Mouse (Mus musculus): ENCODE data around the gene Vash2. TPM values are rescaled to one million over a fixed set of nuclear protein-coding genes. Genes with fewer than 3 reads are reported as not detected.

The Vash2 gene
- total and polyA plus RNA-seq, 2 experiments, result under 0.01 TPM; not detected in 1

- Histone ChIP-seq H3K36me3 (ENCODE audit: control insufficient read depth, insufficient read depth, low read length) (no peaks in the 10 kb centered on the region), H3K9ac (ENCODE audit: low read depth, low read length) (no peak overlapping the region), H3K4me3 (ENCODE audit: insufficient read depth, low read depth, low read length) (no peak overlapping the region), H3K4me1 (ENCODE audit: control insufficient read depth, insufficient read depth, low read length) (no peaks in the 10 kb centered on the region), H3K27me3 (ENCODE audit: control insufficient read depth, insufficient read depth, low read length) (peaks cover 11% of the 10 kb centered on the region), H3K27ac (replicated peaks; ENCODE audit: insufficient read depth, low read depth, low read length) (no peak overlapping the region), H3K79me2 (ENCODE audit: control insufficient read depth, insufficient read depth, low read length) (no peaks in the 10 kb centered on the region)
- no peak for DNase-seq (ENCODE audit: extremely low read depth, low read depth, low spot score)
- no peak for TF ChIP-seq POLR2A (IDR thresholded peaks at IDR 0.05; ENCODE audit: extremely low read depth, insufficient read depth, low read length)
- 83% methylated on average over 1 of the region's 1 CpGs for WGBS
Observed at GRCm38 (mm10) chr1:190980470-190980869, 1.4 kb upstream of the Vash2 start.

GRCm38 (mm10) chr1:190978511-190979073 lies 504 bp downstream of the Vash2 start:
- Histone ChIP-seq H3K79me2 (ENCODE audit: control insufficient read depth, insufficient read depth, low read length) (no peaks in the 10 kb centered on the region), H3K4me1 (ENCODE audit: control insufficient read depth, insufficient read depth, low read length) (no peaks in the 10 kb centered on the region), H3K9ac (ENCODE audit: low read depth, low read length) (peak overlapping the region; percentile 10; the same call in 1 of the 2 replicates), H3K4me3 (ENCODE audit: insufficient read depth, low read depth, low read length) (peak overlapping the region; percentile 39), H3K36me3 (ENCODE audit: control insufficient read depth, insufficient read depth, low read length) (no peaks in the 10 kb centered on the region), H3K27ac (replicated peaks; ENCODE audit: insufficient read depth, low read depth, low read length) (no peak overlapping the region), H3K27me3 (ENCODE audit: control insufficient read depth, insufficient read depth, low read length) (peaks cover 11% of the 10 kb centered on the region)
- WGBS, result 2% methylated on average over 46 of the region's 46 CpGs
- no peak for DNase-seq (ENCODE audit: extremely low read depth, low read depth, low spot score)
- no peak for TF ChIP-seq CTCF (IDR thresholded peaks at IDR 0.05; ENCODE audit: low read depth, low read length)
- TF ChIP-seq POLR2A (IDR thresholded peaks at IDR 0.05; ENCODE audit: extremely low read depth, insufficient read depth, low read length), result no peak

DNA sequence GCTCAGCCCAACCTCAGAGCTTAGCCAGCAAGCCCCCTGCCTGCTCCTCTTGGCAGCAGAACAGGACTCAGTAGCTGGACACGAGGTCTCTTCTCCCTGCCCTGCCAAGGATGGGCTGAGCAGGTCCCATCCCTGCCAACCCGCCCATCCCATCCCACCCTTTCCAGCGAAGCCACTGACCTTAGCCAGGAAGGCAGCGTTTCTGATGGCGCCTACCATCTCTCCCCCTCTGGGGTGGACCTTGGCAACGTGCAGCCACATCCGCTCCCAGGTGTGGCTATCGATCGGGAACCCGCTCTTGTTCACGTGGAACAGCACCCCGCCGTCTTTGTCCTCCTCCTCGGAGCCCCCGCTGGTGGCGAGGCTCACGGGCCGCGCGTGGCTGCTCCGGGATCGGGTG lies 1.1 kb downstream of the Vash2 start:
- H3K4me3 ChIP-seq (ENCODE audit: insufficient read depth, low read depth, low read length), result peak overlapping the region; percentile 39; the same call in 1 of the 2 replicates
- no peak overlapping the region for H3K9ac ChIP-seq (ENCODE audit: low read depth, low read length)
- WGBS, result 3% methylated on average over 22 of the region's 22 CpGs
- TF ChIP-seq POLR2A (IDR thresholded peaks at IDR 0.05; ENCODE audit: extremely low read depth, insufficient read depth, low read length) (no peak), CTCF (IDR thresholded peaks at IDR 0.05; ENCODE audit: low read depth, low read length) (no peak)
- peaks cover 11% of the 10 kb centered on the region for H3K27me3 ChIP-seq (ENCODE audit: control insufficient read depth, insufficient read depth, low read length)
- no peaks in the 10 kb centered on the region for H3K79me2 ChIP-seq (ENCODE audit: control insufficient read depth, insufficient read depth, low read length)
- no peaks in the 10 kb centered on the region for H3K36me3 ChIP-seq (ENCODE audit: control insufficient read depth, insufficient read depth, low read length)
- H3K27ac ChIP-seq (replicated peaks; ENCODE audit: insufficient read depth, low read depth, low read length), result no peak overlapping the region
- DNase-seq (ENCODE audit: extremely low read depth, low read depth, low spot score), result no peak
- no peaks in the 10 kb centered on the region for H3K4me1 ChIP-seq (ENCODE audit: control insufficient read depth, insufficient read depth, low read length)

DNA sequence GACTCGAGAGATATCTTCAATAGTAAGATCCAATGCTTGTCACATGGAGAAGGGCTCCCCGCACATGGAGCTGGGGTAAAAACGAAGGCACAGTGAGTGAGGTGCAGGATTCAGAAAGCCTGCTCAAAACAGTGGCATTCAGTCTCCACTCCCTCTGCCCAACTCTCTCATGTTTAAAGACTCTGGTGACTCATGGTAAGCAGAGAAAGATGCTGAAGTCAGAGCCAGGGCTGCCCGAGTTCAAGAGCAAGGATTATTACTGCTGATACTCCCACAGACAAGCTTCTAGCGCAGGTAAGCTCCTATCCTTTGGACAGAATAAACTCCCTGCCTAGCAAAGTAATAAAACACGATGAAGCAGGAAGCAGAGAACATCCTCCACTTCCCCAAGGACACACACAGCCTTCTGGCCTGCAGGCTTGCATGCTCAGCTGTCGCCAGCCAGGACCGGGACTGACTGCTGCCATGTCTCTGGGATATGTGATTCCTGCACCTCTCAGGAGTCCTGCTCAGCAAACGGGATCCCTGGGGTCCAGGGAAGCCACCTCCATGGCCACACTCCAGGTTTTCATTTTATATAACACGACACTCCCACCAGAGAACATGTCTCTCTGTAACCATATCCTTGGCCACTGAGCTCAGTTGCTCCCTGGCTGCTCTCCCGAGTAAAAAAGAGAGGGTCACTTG lies 2.1 kb downstream of the Vash2 start:
- Histone ChIP-seq H3K9ac (ENCODE audit: low read depth, low read length) (no peak overlapping the region), H3K79me2 (ENCODE audit: control insufficient read depth, insufficient read depth, low read length) (no peaks in the 10 kb centered on the region), H3K4me3 (ENCODE audit: insufficient read depth, low read depth, low read length) (no peak overlapping the region), H3K36me3 (ENCODE audit: control insufficient read depth, insufficient read depth, low read length) (no peaks in the 10 kb centered on the region), H3K27me3 (ENCODE audit: control insufficient read depth, insufficient read depth, low read length) (peaks cover 11% of the 10 kb centered on the region), H3K27ac (replicated peaks; ENCODE audit: insufficient read depth, low read depth, low read length) (no peak overlapping the region), H3K4me1 (ENCODE audit: control insufficient read depth, insufficient read depth, low read length) (no peaks in the 10 kb centered on the region)
- TF ChIP-seq POLR2A (IDR thresholded peaks at IDR 0.05; ENCODE audit: extremely low read depth, insufficient read depth, low read length), result no peak
- WGBS, result 62% methylated on average over 11 of the region's 11 CpGs
- DNase-seq (ENCODE audit: extremely low read depth, low read depth, low spot score), result no peak

DNA sequence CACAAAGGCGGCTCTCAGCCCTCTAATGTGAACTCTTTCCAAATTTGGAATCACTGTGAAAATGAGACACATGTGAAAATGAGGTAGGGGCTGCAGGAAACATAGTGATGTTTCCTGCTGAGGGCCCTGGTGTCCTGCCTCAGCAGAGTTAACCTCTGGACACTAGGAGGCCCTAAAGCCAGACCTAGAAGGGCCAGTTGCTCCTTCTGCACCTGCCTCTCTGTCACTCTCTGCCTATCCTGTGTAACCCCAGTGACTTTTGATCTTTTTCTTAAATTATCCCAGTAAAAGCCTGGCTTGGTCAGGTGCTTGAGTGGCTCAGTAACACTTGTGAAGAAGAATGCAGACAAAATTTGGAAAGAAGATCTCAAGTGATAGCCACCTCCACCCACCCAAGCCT lies 4.3 kb downstream of the Vash2 start:
- Histone ChIP-seq H3K4me1 (ENCODE audit: control insufficient read depth, insufficient read depth, low read length) (no peaks in the 10 kb centered on the region), H3K36me3 (ENCODE audit: control insufficient read depth, insufficient read depth, low read length) (no peaks in the 10 kb centered on the region), H3K4me3 (ENCODE audit: insufficient read depth, low read depth, low read length) (no peak overlapping the region), H3K27me3 (ENCODE audit: control insufficient read depth, insufficient read depth, low read length) (peaks cover 11% of the 10 kb centered on the region), H3K27ac (replicated peaks; ENCODE audit: insufficient read depth, low read depth, low read length) (no peak overlapping the region), H3K79me2 (ENCODE audit: control insufficient read depth, insufficient read depth, low read length) (no peaks in the 10 kb centered on the region), H3K9ac (ENCODE audit: low read depth, low read length) (no peak overlapping the region)
- 93% methylated on average over 1 of the region's 1 CpGs for WGBS
- no peak for DNase-seq (ENCODE audit: extremely low read depth, low read depth, low spot score)
- TF ChIP-seq CTCF (IDR thresholded peaks at IDR 0.05; ENCODE audit: low read depth, low read length) (no peak), POLR2A (IDR thresholded peaks at IDR 0.05; ENCODE audit: extremely low read depth, insufficient read depth, low read length) (no peak)

DNA sequence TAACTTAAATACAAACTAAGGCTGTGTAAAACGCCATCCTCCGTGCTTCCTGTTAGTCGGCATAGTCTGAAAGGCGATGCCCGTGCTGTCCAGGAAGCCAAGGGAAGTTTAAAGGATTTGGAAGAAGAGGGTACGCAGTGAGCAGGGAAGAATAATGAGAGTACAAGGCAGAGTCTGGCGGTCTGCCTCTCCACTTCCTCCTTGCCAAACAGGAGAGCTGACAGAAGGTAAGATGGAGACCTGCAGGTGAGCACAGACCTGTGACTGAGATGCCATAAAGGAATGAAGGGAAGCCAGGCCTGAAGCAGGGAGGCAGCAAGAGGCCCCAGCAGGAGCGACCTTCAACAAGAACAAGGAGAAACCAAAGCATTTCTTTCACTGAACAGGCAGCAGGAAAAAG lies 4.9 kb downstream of the Vash2 start:
- no peak overlapping the region for H3K27ac ChIP-seq (replicated peaks; ENCODE audit: insufficient read depth, low read depth, low read length)
- no peak overlapping the region for H3K9ac ChIP-seq (ENCODE audit: low read depth, low read length)
- H3K4me1 ChIP-seq (ENCODE audit: control insufficient read depth, insufficient read depth, low read length), result no peaks in the 10 kb centered on the region
- H3K79me2 ChIP-seq (ENCODE audit: control insufficient read depth, insufficient read depth, low read length), result no peaks in the 10 kb centered on the region
- H3K36me3 ChIP-seq (ENCODE audit: control insufficient read depth, insufficient read depth, low read length), result no peaks in the 10 kb centered on the region
- peaks cover 11% of the 10 kb centered on the region for H3K27me3 ChIP-seq (ENCODE audit: control insufficient read depth, insufficient read depth, low read length)
- no peak for DNase-seq (ENCODE audit: extremely low read depth, low read depth, low spot score)
- WGBS, result 89% methylated on average over 8 of the region's 8 CpGs
- no peak for TF ChIP-seq POLR2A (IDR thresholded peaks at IDR 0.05; ENCODE audit: extremely low read depth, insufficient read depth, low read length)
- no peak for TF ChIP-seq CTCF (IDR thresholded peaks at IDR 0.05; ENCODE audit: low read depth, low read length)
- H3K4me3 ChIP-seq (ENCODE audit: insufficient read depth, low read depth, low read length), result no peak overlapping the region
